Mouse (Mus musculus) CD4-positive, CD25-positive, alpha-beta regulatory T cell, adult 2 months (primary cell): ENCODE measurements around the gene Osbpl6.

Source experiments
- DNase-seq: peaks from one replicate; pipeline ENCODE4 v3.0.0-alpha.2; 2012; ENCODE audit warnings: low read depth, low spot score

The Osbpl6 gene

GRCm38 (mm10) chr2:76421411-76421924, 15.2 kb downstream of the Osbpl6 start:
- peak; percentile 4 for DNase-seq

- DNase-seq = no peak
These were observed 20.5 kb downstream of the Osbpl6 start for GRCm38 (mm10) chr2:76426816-76427215.

- DNase-seq = peak; percentile 4
These were observed 23.0 kb downstream of the Osbpl6 start for GRCm38 (mm10) chr2:76429318-76429717.

- DNase-seq = no peak
These were observed 23.5 kb downstream of the Osbpl6 start for GRCm38 (mm10) chr2:76429855-76430254.

- DNase-seq = no peak
These were observed 24.2 kb downstream of the Osbpl6 start for GRCm38 (mm10) chr2:76430539-76430938.

GRCm38 (mm10) chr2:76434224-76434623, 27.9 kb downstream of the Osbpl6 start:
- DNase-seq = no peak

- no peak for DNase-seq
These were observed 29.4 kb downstream of the Osbpl6 start for GRCm38 (mm10) chr2:76435667-76436239.

- DNase-seq = no peak
These were observed 31.1 kb downstream of the Osbpl6 start for GRCm38 (mm10) chr2:76437372-76437771.

GRCm38 (mm10) chr2:76439540-76439939, 33.2 kb downstream of the Osbpl6 start:
- DNase-seq = no peak

GRCm38 (mm10) chr2:76442086-76442485, 35.8 kb downstream of the Osbpl6 start:
- no peak for DNase-seq

GRCm38 (mm10) chr2:76449836-76450355, 43.6 kb downstream of the Osbpl6 start:
- DNase-seq = no peak

- DNase-seq = no peak
These were observed 60.4 kb downstream of the Osbpl6 start for GRCm38 (mm10) chr2:76466723-76467122.

- DNase-seq = no peak
These were observed 61.9 kb downstream of the Osbpl6 start for GRCm38 (mm10) chr2:76468204-76468603.

GRCm38 (mm10) chr2:76469091-76469750, 62.9 kb downstream of the Osbpl6 start:
- DNase-seq = no peak

- no peak for DNase-seq
These were observed 63.4 kb downstream of the Osbpl6 start for GRCm38 (mm10) chr2:76469751-76470099.

- no peak for DNase-seq
These were observed 64.1 kb downstream of the Osbpl6 start for GRCm38 (mm10) chr2:76470391-76470790.

- DNase-seq = no peak
These were observed 69.5 kb downstream of the Osbpl6 start for GRCm38 (mm10) chr2:76475788-76476187.

- no peak for DNase-seq
These were observed 82.5 kb downstream of the Osbpl6 start for GRCm38 (mm10) chr2:76488764-76489163.

GRCm38 (mm10) chr2:76490198-76490597, 83.9 kb downstream of the Osbpl6 start:
- DNase-seq = no peak

GRCm38 (mm10) chr2:76491371-76491770, 85.1 kb downstream of the Osbpl6 start:
- DNase-seq = no peak

- DNase-seq = no peak
These were observed 85.9 kb downstream of the Osbpl6 start for GRCm38 (mm10) chr2:76492224-76492623.

- no peak for DNase-seq
These were observed 89.9 kb downstream of the Osbpl6 start for GRCm38 (mm10) chr2:76496006-76496748.
